ENCODE assay signal across 32 mouse cellular contexts in the genomic region with DNA sequence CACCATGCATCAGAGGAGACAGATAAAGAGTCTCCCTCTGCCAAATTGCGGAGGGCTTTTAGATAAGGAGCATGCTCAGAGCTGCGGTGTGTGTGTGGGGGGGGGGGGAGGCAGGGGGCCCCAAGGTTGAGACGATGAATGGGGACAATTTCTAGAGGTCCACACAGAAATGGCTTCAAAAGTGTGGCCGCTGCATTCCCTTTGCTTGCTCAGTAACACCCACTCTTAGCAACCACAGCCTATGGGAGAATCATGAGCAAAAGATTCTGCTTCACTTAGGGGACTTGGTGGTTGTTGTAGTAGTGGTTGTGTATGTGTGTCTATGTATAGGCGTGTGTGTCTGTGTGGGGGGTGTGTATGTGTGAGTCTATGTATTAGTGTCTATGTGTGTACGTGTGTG.
"Had no signal": no experiment of that assay in that cellular context is flagged by ENCODE, and none has a peak within 500 bp of the region (broad histone marks: within the 10 kb centered on the region; RNA-seq: fewer than 3 reads in every experiment).

No protein-coding gene starts in this region.

- H3K4me1 ChIP-seq: hindbrain, embryonic 12.5 days; hindbrain, embryonic 13.5 days; hindbrain, embryonic 15.5 days had no signal

- H3K9me3 ChIP-seq: heart, embryonic 13.5 days; heart, embryonic 15.5 days; hindbrain, embryonic 12.5 days; hindbrain, embryonic 13.5 days; hindbrain, embryonic 15.5 days; intestine, embryonic 15.5 days; kidney, embryonic 15.5 days had no signal

- H3K27me3 ChIP-seq: heart, embryonic 12.5 days; heart, embryonic 13.5 days; heart, embryonic 15.5 days; hindbrain, embryonic 12.5 days; hindbrain, embryonic 13.5 days; hindbrain, embryonic 15.5 days; intestine, embryonic 15.5 days; kidney, embryonic 15.5 days had no signal

- DNase-seq: heart, postnatal 10 days; heart, postnatal 14 days; heart, postnatal 4 days; kidney, adult 11 months; kidney, adult 18-20 months; kidney, adult 2 months; kidney, adult 8-10 months; kidney, adult 9 months; kidney, postnatal 10 days; kidney, postnatal 14 days; kidney, postnatal 25 days; kidney, postnatal 36 days; kidney, postnatal 4 days; layer of hippocampus, adult 9-11 months; layer of hippocampus, postnatal 36 days had no signal

- H3K9ac ChIP-seq: heart, embryonic 12.5 days; heart, embryonic 13.5 days; heart, embryonic 15.5 days; hindbrain, embryonic 12.5 days; hindbrain, embryonic 13.5 days; hindbrain, embryonic 14.5 days; hindbrain, embryonic 15.5 days; intestine, embryonic 15.5 days; kidney, embryonic 15.5 days had no signal

- H3K27ac ChIP-seq: heart, embryonic 13.5 days; heart, embryonic 15.5 days; hindbrain, embryonic 12.5 days; hindbrain, embryonic 13.5 days; hindbrain, embryonic 14.5 days; hindbrain, embryonic 15.5 days; intestine, embryonic 15.5 days; kidney, embryonic 15.5 days; kidney, postnatal 0 days; layer of hippocampus, adult 2 months; left cerebral cortex, adult 2 months had no signal

- H3K36me3 ChIP-seq: heart, embryonic 12.5 days; heart, embryonic 15.5 days; hindbrain, embryonic 15.5 days; intestine, embryonic 15.5 days; kidney, embryonic 15.5 days had no signal

- ATAC-seq: hindbrain, embryonic 16.5 days; inflammation-experienced regulatory T-cells, adult 6 months; intestine, embryonic 15.5 days; intestine, embryonic 16.5 days; intestine, postnatal 0 days had no signal

- H3K4me3 ChIP-seq: heart, embryonic 12.5 days; heart, embryonic 13.5 days; heart, embryonic 15.5 days; hindbrain, embryonic 12.5 days; hindbrain, embryonic 13.5 days; hindbrain, embryonic 15.5 days; intestine, embryonic 15.5 days; kidney, embryonic 15.5 days; layer of hippocampus, adult 2 months; left cerebral cortex, adult 2 months had no signal

- H3K4me2 ChIP-seq: heart, embryonic 11.5 days; heart, embryonic 12.5 days; heart, embryonic 13.5 days; heart, embryonic 15.5 days; hindbrain, embryonic 12.5 days; hindbrain, embryonic 13.5 days; hindbrain, embryonic 14.5 days; hindbrain, embryonic 15.5 days; intestine, embryonic 15.5 days; kidney, embryonic 15.5 days had no signal
